Mouse (Mus musculus): ENCODE measurements at regions not wholly inside any gene's neighbourhood (a gene's known extent, or its start where the extent isn't known, plus 50 kb on each side); places are given as distances from the start of the nearest gene placed in this dataset.
A peak's percentile ranks its signal among the peaks of the same experiment; 100 is the strongest.
"Not testable (repeated sequence)": the region's sequence is repeated elsewhere in the genome, so short reads cannot be mapped to it uniquely, and the experiment has no call there.

DNA sequence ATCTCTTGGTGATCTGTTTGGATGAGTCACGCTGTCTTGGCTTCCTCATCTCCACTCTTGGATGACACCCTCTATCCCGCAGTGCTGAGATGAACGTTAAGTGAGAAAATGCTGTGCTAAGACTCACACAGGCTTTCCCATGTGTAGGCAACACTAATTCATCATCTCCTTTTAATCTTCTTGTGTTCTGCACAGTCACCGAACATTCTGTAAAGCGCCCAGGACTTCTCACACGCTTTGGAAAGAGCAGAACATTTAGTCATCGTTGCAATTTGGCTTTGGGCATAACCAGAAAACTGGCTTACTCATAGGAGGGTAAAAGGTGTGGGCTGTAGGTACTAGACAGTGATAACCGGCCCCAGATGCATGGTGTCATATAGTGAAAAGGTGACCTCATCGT lies 94.9 kb downstream of the Plppr4 start:
- WGBS: 89% methylated on average over 9 of the region's 9 CpGs

DNA sequence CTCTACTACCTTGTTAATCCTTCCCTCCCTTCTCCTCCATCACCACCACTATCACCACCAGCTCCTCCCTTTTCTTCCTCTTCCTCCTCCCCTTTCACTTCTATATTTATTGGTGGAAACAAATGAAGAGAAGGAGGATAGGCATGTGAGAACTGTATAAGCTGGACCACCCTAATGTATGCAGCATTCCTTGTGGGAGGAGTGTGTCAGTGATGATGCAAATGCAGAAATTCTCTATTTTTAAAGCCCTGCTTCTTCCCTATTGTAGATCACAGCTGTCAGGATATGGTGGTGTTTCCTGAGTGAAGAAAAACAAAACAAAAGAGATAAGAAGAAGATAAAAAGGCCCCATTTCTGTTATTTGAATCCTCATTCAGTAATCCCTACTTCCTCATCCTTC lies 112.8 kb downstream of the Plppr4 start:
- no peaks in the 10 kb centered on the region for H3K4me1 ChIP-seq (replicated peaks)
- H3K4me2 ChIP-seq: no peak overlapping the region
- no peak overlapping the region for H3K9ac ChIP-seq (replicated peaks)
- no peak for ATAC-seq (ENCODE audit: insufficient number of reproducible peaks, insufficient read depth, low FRiP score, low TSS enrichment, low read depth)
- H3K27ac ChIP-seq: no peak overlapping the region
- H3K36me3 ChIP-seq: no peaks in the 10 kb centered on the region
- no peaks in the 10 kb centered on the region for H3K27me3 ChIP-seq
- H3K4me3 ChIP-seq (replicated peaks): no peak overlapping the region
- H3K9me3 ChIP-seq: no peaks in the 10 kb centered on the region

More for the DNA sequence above, 94.9 kb downstream of the Plppr4 start:
- ATAC-seq (ENCODE audit: insufficient number of reproducible peaks, insufficient read depth, low FRiP score, low TSS enrichment, low read depth): no peak
- Histone ChIP-seq H3K27ac (no peak overlapping the region), H3K36me3 (no peaks in the 10 kb centered on the region), H3K27me3 (no peaks in the 10 kb centered on the region), H3K9ac (replicated peaks) (no peak overlapping the region), H3K4me1 (replicated peaks) (no peaks in the 10 kb centered on the region; the same call in 1 of the 2 replicates), H3K4me3 (replicated peaks) (no peak overlapping the region), H3K9me3 (no peaks in the 10 kb centered on the region), H3K4me2 (no peak overlapping the region)

GRCm38 (mm10) chr3:117241810-117242209 lies 118.9 kb downstream of the Plppr4 start:
- no peak for ATAC-seq (ENCODE audit: insufficient number of reproducible peaks, insufficient read depth, low FRiP score, low TSS enrichment, low read depth)
- no peaks in the 10 kb centered on the region for H3K4me1 ChIP-seq (replicated peaks)
- no peak overlapping the region for H3K4me2 ChIP-seq
- peaks cover 6% of the 10 kb centered on the region; the same call in 1 of the 2 replicates for H3K9me3 ChIP-seq
- H3K4me3 ChIP-seq (replicated peaks): no peak overlapping the region
- 94% methylated on average over 6 of the region's 6 CpGs for WGBS
- H3K9ac ChIP-seq (replicated peaks): no peak overlapping the region
- H3K27ac ChIP-seq: no peak overlapping the region
- no peaks in the 10 kb centered on the region for H3K27me3 ChIP-seq
- H3K36me3 ChIP-seq: no peaks in the 10 kb centered on the region

GRCm38 (mm10) chr3:117226616-117227015 lies 134.1 kb downstream of the Plppr4 start:
- Histone ChIP-seq H3K4me1 (replicated peaks) (no peaks in the 10 kb centered on the region), H3K36me3 (no peaks in the 10 kb centered on the region), H3K9me3 (no peaks in the 10 kb centered on the region), H3K9ac (replicated peaks) (no peak overlapping the region), H3K4me2 (no peak overlapping the region), H3K4me3 (replicated peaks) (no peak overlapping the region), H3K27me3 (no peaks in the 10 kb centered on the region), H3K27ac (no peak overlapping the region)
- ATAC-seq (ENCODE audit: insufficient number of reproducible peaks, insufficient read depth, low FRiP score, low TSS enrichment, low read depth): no peak
- 87% methylated on average over 3 of the region's 3 CpGs for WGBS

- H3K4me1 ChIP-seq (replicated peaks): no peaks in the 10 kb centered on the region
- no peak for ATAC-seq (ENCODE audit: insufficient number of reproducible peaks, insufficient read depth, low FRiP score, low TSS enrichment, low read depth)
These were observed 135.6 kb downstream of the Plppr4 start for GRCm38 (mm10) chr3:117225041-117225440.

GRCm38 (mm10) chr3:117217952-117218351 lies 142.7 kb downstream of the Plppr4 start:
- Histone ChIP-seq H3K36me3 (no peaks in the 10 kb centered on the region), H3K4me1 (replicated peaks) (no peaks in the 10 kb centered on the region), H3K27ac (no peak overlapping the region), H3K9ac (replicated peaks) (no peak overlapping the region), H3K9me3 (no peaks in the 10 kb centered on the region), H3K4me2 (no peak overlapping the region), H3K4me3 (replicated peaks) (no peak overlapping the region), H3K27me3 (no peaks in the 10 kb centered on the region)
- WGBS: 67% methylated on average over 1 of the region's 1 CpGs
- ATAC-seq (ENCODE audit: insufficient number of reproducible peaks, insufficient read depth, low FRiP score, low TSS enrichment, low read depth): no peak

More at GRCm38 (mm10) chr3:117225041-117225440, 135.6 kb downstream of the Plppr4 start:
- no peaks in the 10 kb centered on the region for H3K9me3 ChIP-seq
- no peaks in the 10 kb centered on the region for H3K36me3 ChIP-seq
- no peak overlapping the region for H3K4me2 ChIP-seq
- H3K27me3 ChIP-seq: no peaks in the 10 kb centered on the region
- WGBS: 87% methylated on average over 2 of the region's 2 CpGs
- H3K4me3 ChIP-seq (replicated peaks): no peak overlapping the region
- no peak overlapping the region for H3K27ac ChIP-seq
- H3K9ac ChIP-seq (replicated peaks): no peak overlapping the region

GRCm38 (mm10) chr3:117191903-117192302 lies 168.8 kb downstream of the Plppr4 start:
- no peaks in the 10 kb centered on the region for H3K36me3 ChIP-seq
- no peak overlapping the region for H3K9ac ChIP-seq (replicated peaks)
- ATAC-seq (ENCODE audit: insufficient number of reproducible peaks, insufficient read depth, low FRiP score, low TSS enrichment, low read depth): no peak
- WGBS: 62% methylated on average over 1 of the region's 1 CpGs
- no peaks in the 10 kb centered on the region for H3K9me3 ChIP-seq
- no peaks in the 10 kb centered on the region for H3K4me1 ChIP-seq (replicated peaks)
- H3K27ac ChIP-seq: no peak overlapping the region
- no peaks in the 10 kb centered on the region for H3K27me3 ChIP-seq
- no peak overlapping the region for H3K4me2 ChIP-seq
- H3K4me3 ChIP-seq (replicated peaks): no peak overlapping the region

- Histone ChIP-seq H3K4me2 (no peak overlapping the region), H3K4me3 (replicated peaks) (no peak overlapping the region), H3K9me3 (no peaks in the 10 kb centered on the region), H3K36me3 (no peaks in the 10 kb centered on the region), H3K4me1 (replicated peaks) (no peaks in the 10 kb centered on the region), H3K27me3 (no peaks in the 10 kb centered on the region), H3K27ac (no peak overlapping the region), H3K9ac (replicated peaks) (no peak overlapping the region)
- WGBS: 60% methylated on average over 3 of the region's 3 CpGs
- ATAC-seq (ENCODE audit: insufficient number of reproducible peaks, insufficient read depth, low FRiP score, low TSS enrichment, low read depth): no peak
These were observed 171.7 kb downstream of the Plppr4 start for GRCm38 (mm10) chr3:117188782-117189500.

GRCm38 (mm10) chr3:117183654-117184184 lies 177.0 kb downstream of the Plppr4 start:
- no peak for ATAC-seq (ENCODE audit: insufficient number of reproducible peaks, insufficient read depth, low FRiP score, low TSS enrichment, low read depth)
- Histone ChIP-seq H3K36me3 (no peaks in the 10 kb centered on the region), H3K4me1 (replicated peaks) (no peaks in the 10 kb centered on the region), H3K4me2 (no peak overlapping the region), H3K27me3 (no peaks in the 10 kb centered on the region), H3K9ac (replicated peaks) (no peak overlapping the region), H3K9me3 (no peaks in the 10 kb centered on the region), H3K4me3 (replicated peaks) (no peak overlapping the region), H3K27ac (no peak overlapping the region)
- WGBS: 91% methylated on average over 4 of the region's 4 CpGs

- 86% methylated on average over 2 of the region's 2 CpGs for WGBS
- no peak overlapping the region for H3K27ac ChIP-seq
- H3K9ac ChIP-seq (replicated peaks): no peak overlapping the region
- H3K27me3 ChIP-seq: no peaks in the 10 kb centered on the region
- no peaks in the 10 kb centered on the region for H3K4me1 ChIP-seq (replicated peaks)
- no peak overlapping the region for H3K4me3 ChIP-seq (replicated peaks)
- H3K36me3 ChIP-seq: no peaks in the 10 kb centered on the region
- no peaks in the 10 kb centered on the region for H3K9me3 ChIP-seq
- ATAC-seq (ENCODE audit: insufficient number of reproducible peaks, insufficient read depth, low FRiP score, low TSS enrichment, low read depth): no peak
- H3K4me2 ChIP-seq: no peak overlapping the region
These were observed 190.9 kb downstream of the Plppr4 start for GRCm38 (mm10) chr3:117169740-117170139.

- Histone ChIP-seq H3K27me3 (no peaks in the 10 kb centered on the region), H3K36me3 (no peaks in the 10 kb centered on the region), H3K4me3 (replicated peaks) (no peak overlapping the region), H3K9me3 (no peaks in the 10 kb centered on the region), H3K9ac (replicated peaks) (no peak overlapping the region), H3K4me2 (no peak overlapping the region), H3K4me1 (replicated peaks) (peaks cover 11% of the 10 kb centered on the region), H3K27ac (peak overlapping the region; percentile 76)
- WGBS: 44% methylated on average over 1 of the region's 1 CpGs
- 0 out of 2 replicates have a peak, but pooled peaks have one; percentile 56 for ATAC-seq (ENCODE audit: insufficient number of reproducible peaks, insufficient read depth, low FRiP score, low TSS enrichment, low read depth)
These were observed 194.3 kb upstream of the Palmd start for GRCm38 (mm10) chr3:117163046-117163445.

GRCm38 (mm10) chr3:117160689-117161088 lies 191.9 kb upstream of the Palmd start:
- not testable (repeated sequence) for H3K4me2 ChIP-seq; H3K9me3 ChIP-seq; H3K9ac ChIP-seq (replicated peaks); H3K27me3 ChIP-seq; H3K4me3 ChIP-seq (replicated peaks); H3K36me3 ChIP-seq; ATAC-seq (ENCODE audit: insufficient number of reproducible peaks, insufficient read depth, low FRiP score, low TSS enrichment, low read depth); H3K27ac ChIP-seq
- 95% methylated on average over 3 of the region's 3 CpGs for WGBS
- peaks cover 11% of the 10 kb centered on the region for H3K4me1 ChIP-seq (replicated peaks)
